Mouse (Mus musculus): ENCODE results near the gene Pak7.

- TF ChIP-seq POLR2A (IDR thresholded peaks at IDR 0.05; ENCODE audit: borderline replicate concordance, insufficient read depth, low read length), result no peak
- no peak for TF ChIP-seq CTCF (IDR thresholded peaks at IDR 0.05; ENCODE audit: borderline replicate concordance, insufficient read depth, low read depth, low read length)
These were observed 328.6 kb downstream of the Pak7 start for GRCm38 (mm10) chr2:136059029-136059669.
